Mouse (Mus musculus) right cerebral cortex, postnatal 14 days (tissue): Measurements from ENCODE around the gene Dnajc5.

ENCODE experiments used
- DNase-seq: peaks from one replicate; pipeline ENCODE4 v3.0.0; 2022

Gene Dnajc5

GRCm38 (mm10) chr2:181591528-181592085, 71.3 kb downstream of the Dnajc5 start, which contains the start of gene Prpf6:
Gene Prpf6 (plus strand): TSS chr2:181591868.
- DNase-seq: no peak

GRCm38 (mm10) chr2:181592231-181593041, 72.2 kb downstream of the Dnajc5 start, which contains the start of gene Zfp512b:
Gene Zfp512b (minus strand): TSS chr2:181592803.
- peak; percentile 72 for DNase-seq

DNA sequence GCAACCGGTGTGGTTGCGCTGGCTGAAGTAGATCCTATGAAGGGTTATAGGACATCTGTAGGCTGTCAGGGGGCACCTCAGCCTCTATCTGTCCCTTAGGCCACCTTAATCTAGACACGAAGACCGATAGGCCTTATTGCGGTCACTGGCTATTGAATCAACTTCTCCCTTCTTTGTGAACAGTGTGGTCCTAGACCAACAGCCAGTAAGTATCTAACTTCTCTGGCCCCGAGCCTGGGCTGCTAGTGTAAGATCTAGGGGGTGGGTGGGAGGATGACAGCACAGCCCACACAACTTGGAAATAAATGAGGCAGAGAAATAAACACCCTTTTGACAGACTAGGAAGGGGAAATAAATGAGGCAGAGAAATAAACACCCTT, 72.7 kb downstream of the Dnajc5 start:
- no peak for DNase-seq

- no peak for DNase-seq
Observed at GRCm38 (mm10) chr2:181593937-181594336, 73.7 kb downstream of the Dnajc5 start.

GRCm38 (mm10) chr2:181594946-181595696, 74.8 kb downstream of the Dnajc5 start:
- DNase-seq: no peak

DNA sequence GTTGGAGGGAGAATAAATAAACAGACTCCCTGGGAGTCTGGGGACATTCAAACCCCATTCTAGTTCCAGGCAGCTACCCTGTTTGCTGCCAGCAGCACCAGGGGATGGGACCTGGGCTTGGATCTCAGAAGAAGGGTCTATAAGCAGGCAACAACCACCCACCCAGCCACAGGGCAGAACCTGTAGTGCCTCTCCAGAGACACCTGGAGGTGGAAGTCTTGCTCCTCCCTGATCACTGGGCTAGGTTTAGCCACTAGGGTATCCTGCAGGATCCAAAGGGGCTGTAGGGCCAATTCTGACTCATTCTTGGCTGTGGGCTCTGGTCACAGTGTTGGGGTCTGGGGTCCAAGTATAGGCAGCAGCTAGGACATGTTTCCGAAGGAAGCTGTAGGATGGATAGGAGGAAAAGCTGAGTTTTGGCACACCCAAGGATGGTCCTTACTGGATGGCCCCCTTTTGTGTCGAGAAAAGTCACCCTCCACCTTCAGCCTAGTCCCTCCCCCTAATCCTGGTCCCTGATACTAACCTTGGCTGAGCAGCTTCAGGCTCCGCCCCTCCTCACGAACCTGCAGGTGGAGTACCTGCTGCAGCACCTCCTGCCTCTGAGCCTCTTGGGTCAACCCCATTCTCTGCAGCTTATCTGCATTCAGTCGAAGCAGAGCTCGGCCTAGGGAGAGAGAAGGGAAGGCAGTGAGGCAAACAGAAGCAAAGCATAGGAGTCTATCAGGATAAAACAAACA, 76.1 kb downstream of the Dnajc5 start:
- DNase-seq: no peak

- DNase-seq: no peak
Observed at GRCm38 (mm10) chr2:181597378-181598061, 77.2 kb downstream of the Dnajc5 start.

GRCm38 (mm10) chr2:181598454-181599351, 78.4 kb downstream of the Dnajc5 start, which contains the start of gene Samd10:
Gene Samd10 (minus strand): TSS chr2:181599212.
- peak; percentile 72 for DNase-seq

DNA sequence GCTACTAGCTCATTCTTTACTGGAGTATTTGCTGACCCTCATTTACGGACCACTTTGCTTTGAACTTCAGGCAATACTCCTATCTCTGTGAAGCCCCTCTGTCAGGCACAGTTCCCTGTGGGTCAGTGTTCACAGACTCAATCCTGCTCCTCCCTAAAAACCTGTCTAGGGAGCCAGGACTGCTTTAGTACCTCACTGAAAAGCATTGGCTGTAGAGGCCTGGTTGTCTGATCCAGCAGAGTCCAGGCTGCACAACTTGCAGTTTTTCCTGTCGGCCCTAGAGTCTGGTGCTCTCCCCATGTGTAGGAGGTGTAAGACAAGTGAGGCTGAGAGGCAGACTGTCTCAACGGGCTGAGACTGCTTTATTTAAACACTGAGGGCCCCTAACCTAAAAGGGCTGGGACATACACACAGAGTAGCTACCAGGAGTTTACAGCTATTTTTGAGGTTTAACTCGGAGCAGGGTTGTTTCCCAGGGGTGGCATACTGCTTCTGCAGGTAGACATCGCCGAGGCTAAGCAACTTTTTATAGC, 80.0 kb downstream of the Dnajc5 start:
- DNase-seq: no peak

GRCm38 (mm10) chr2:181600828-181601750, 80.8 kb downstream of the Dnajc5 start:
- peak; percentile 97 for DNase-seq

DNA sequence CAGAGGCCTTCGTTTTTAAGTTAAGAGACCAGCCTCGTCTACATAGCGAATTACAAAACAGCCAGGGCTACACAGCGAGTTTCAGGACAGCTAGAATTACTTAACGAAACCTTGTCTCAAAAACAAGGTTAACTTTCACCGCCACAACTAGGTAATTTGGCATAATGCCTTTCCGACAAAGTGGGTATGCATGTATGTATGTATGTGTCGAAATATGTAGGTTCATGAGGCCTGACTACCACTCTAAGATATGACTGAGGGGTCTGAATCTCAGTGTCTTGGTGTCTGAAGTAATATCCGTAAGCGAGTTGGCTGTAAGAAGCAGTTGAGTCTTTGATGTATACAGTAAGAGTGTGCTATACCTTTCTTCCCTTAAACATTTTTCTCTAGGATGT, 81.5 kb downstream of the Dnajc5 start:
- DNase-seq: no peak

GRCm38 (mm10) chr2:181602367-181602766, 82.1 kb downstream of the Dnajc5 start:
- DNase-seq: no peak
